Mouse (Mus musculus): Measurements from ENCODE around the gene Yaf2. TPM values are rescaled to one million over a fixed set of nuclear protein-coding genes. Genes with fewer than 3 reads are reported as not detected.

The Yaf2 gene
- polyA plus RNA-seq, 1 experiment from 2014 or later: 89.6 TPM

- no peak overlapping the region for H3K27ac ChIP-seq (replicated peaks in 1 of 2; ENCODE audit: control insufficient read depth in 1 of 2, insufficient read depth in 1 of 2, low read depth in 2 of 2, low read length in 2 of 2)
- H3K9ac ChIP-seq (ENCODE audit: low read length): no peak overlapping the region; the same call in 1 of the 2 replicates
- H3K9me3 ChIP-seq (ENCODE audit: control insufficient read depth, low read length): no peaks in the 10 kb centered on the region
- H3K36me3 ChIP-seq (ENCODE audit: control insufficient read depth, insufficient read depth, low read length): no peaks in the 10 kb centered on the region
- peak overlapping the region; percentile 84 for H3K4me2 ChIP-seq (ENCODE audit: low read length)
- no peaks in the 10 kb centered on the region for H3K27me3 ChIP-seq (ENCODE audit: control insufficient read depth, insufficient read depth, low read length)
- peaks cover 6 to 28% of the 10 kb centered on the region in 2 experiments; a peak in 3 of 4 replicates for H3K4me1 ChIP-seq (ENCODE audit: control insufficient read depth in 2 of 2, insufficient read depth in 2 of 2, low read length in 2 of 2)
- no peak overlapping the region for H3K4me3 ChIP-seq (ENCODE audit: control insufficient read depth in 1 of 2, insufficient read depth in 1 of 2, low read depth in 1 of 2, low read length in 2 of 2)
- no peak for ATAC-seq (ENCODE audit: insufficient number of reproducible peaks, insufficient read depth, low FRiP score, low read depth)
- 65% methylated on average over 9 of the region's 9 CpGs for WGBS
These were observed 63.8 kb downstream of the Yaf2 start for GRCm38 (mm10) chr15:93272948-93273347.

GRCm38 (mm10) chr15:93270289-93270855 lies 66.4 kb downstream of the Yaf2 start:
- H3K9ac ChIP-seq (ENCODE audit: low read length): no peak overlapping the region
- H3K27ac ChIP-seq (replicated peaks in 1 of 2; ENCODE audit: control insufficient read depth in 1 of 2, insufficient read depth in 1 of 2, low read depth in 2 of 2, low read length in 2 of 2): no peak overlapping the region
- H3K4me2 ChIP-seq (ENCODE audit: low read length): no peak overlapping the region
- ATAC-seq (ENCODE audit: insufficient number of reproducible peaks, insufficient read depth, low FRiP score, low read depth): no peak
- 74% methylated on average over 9 of the region's 9 CpGs for WGBS
- H3K4me1 ChIP-seq (ENCODE audit: control insufficient read depth in 2 of 2, insufficient read depth in 2 of 2, low read length in 2 of 2): peaks cover 6 to 17% of the 10 kb centered on the region in 2 experiments; a peak in 3 of 4 replicates
- H3K36me3 ChIP-seq (ENCODE audit: control insufficient read depth, insufficient read depth, low read length): no peaks in the 10 kb centered on the region
- H3K27me3 ChIP-seq (ENCODE audit: control insufficient read depth, insufficient read depth, low read length): no peaks in the 10 kb centered on the region
- no peak overlapping the region for H3K4me3 ChIP-seq (ENCODE audit: control insufficient read depth in 1 of 2, insufficient read depth in 1 of 2, low read depth in 1 of 2, low read length in 2 of 2)
- no peaks in the 10 kb centered on the region for H3K9me3 ChIP-seq (ENCODE audit: control insufficient read depth, low read length)

GRCm38 (mm10) chr15:93269572-93269971 lies 67.2 kb downstream of the Yaf2 start:
- H3K9me3 ChIP-seq (ENCODE audit: control insufficient read depth, low read length): no peaks in the 10 kb centered on the region
- H3K9ac ChIP-seq (ENCODE audit: low read length): no peak overlapping the region
- no peak overlapping the region for H3K4me2 ChIP-seq (ENCODE audit: low read length)
- peaks cover 6 to 17% of the 10 kb centered on the region in 2 experiments; a peak in 3 of 4 replicates for H3K4me1 ChIP-seq (ENCODE audit: control insufficient read depth in 2 of 2, insufficient read depth in 2 of 2, low read length in 2 of 2)
- H3K27me3 ChIP-seq (ENCODE audit: control insufficient read depth, insufficient read depth, low read length): no peaks in the 10 kb centered on the region
- H3K36me3 ChIP-seq (ENCODE audit: control insufficient read depth, insufficient read depth, low read length): no peaks in the 10 kb centered on the region
- no peak overlapping the region for H3K27ac ChIP-seq (replicated peaks in 1 of 2; ENCODE audit: control insufficient read depth in 1 of 2, insufficient read depth in 1 of 2, low read depth in 2 of 2, low read length in 2 of 2)
- no peak overlapping the region for H3K4me3 ChIP-seq (ENCODE audit: control insufficient read depth in 1 of 2, insufficient read depth in 1 of 2, low read depth in 1 of 2, low read length in 2 of 2)
- WGBS: 95% methylated on average over 7 of the region's 7 CpGs
- ATAC-seq (ENCODE audit: insufficient number of reproducible peaks, insufficient read depth, low FRiP score, low read depth): no peak

- Histone ChIP-seq H3K27ac (replicated peaks in 1 of 2; ENCODE audit: control insufficient read depth in 1 of 2, insufficient read depth in 1 of 2, low read depth in 2 of 2, low read length in 2 of 2) (no peak overlapping the region), H3K4me2 (ENCODE audit: low read length) (no peak overlapping the region), H3K36me3 (ENCODE audit: control insufficient read depth, insufficient read depth, low read length) (no peaks in the 10 kb centered on the region), H3K4me1 (ENCODE audit: control insufficient read depth in 2 of 2, insufficient read depth in 2 of 2, low read length in 2 of 2) (peaks cover 2 to 8% of the 10 kb centered on the region in 2 experiments; a peak in 2 of 4 replicates), H3K9me3 (ENCODE audit: control insufficient read depth, low read length) (no peaks in the 10 kb centered on the region), H3K27me3 (ENCODE audit: control insufficient read depth, insufficient read depth, low read length) (no peaks in the 10 kb centered on the region), H3K9ac (ENCODE audit: low read length) (no peak overlapping the region), H3K4me3 (ENCODE audit: control insufficient read depth in 1 of 2, insufficient read depth in 1 of 2, low read depth in 1 of 2, low read length in 2 of 2) (no peak overlapping the region)
- 100% methylated on average over 1 of the region's 1 CpGs for WGBS
- no peak for ATAC-seq (ENCODE audit: insufficient number of reproducible peaks, insufficient read depth, low FRiP score, low read depth)
These were observed 68.7 kb downstream of the Yaf2 start for GRCm38 (mm10) chr15:93268001-93268400.

- Histone ChIP-seq H3K27me3 (ENCODE audit: control insufficient read depth, insufficient read depth, low read length) (no peaks in the 10 kb centered on the region), H3K4me2 (ENCODE audit: low read length) (no peak overlapping the region), H3K4me3 (ENCODE audit: control insufficient read depth in 1 of 2, insufficient read depth in 1 of 2, low read depth in 1 of 2, low read length in 2 of 2) (no peak overlapping the region), H3K36me3 (ENCODE audit: control insufficient read depth, insufficient read depth, low read length) (no peaks in the 10 kb centered on the region), H3K9me3 (ENCODE audit: control insufficient read depth, low read length) (no peaks in the 10 kb centered on the region), H3K27ac (replicated peaks in 1 of 2; ENCODE audit: control insufficient read depth in 1 of 2, insufficient read depth in 1 of 2, low read depth in 2 of 2, low read length in 2 of 2) (no peak overlapping the region), H3K9ac (ENCODE audit: low read length) (no peak overlapping the region), H3K4me1 (ENCODE audit: control insufficient read depth in 2 of 2, insufficient read depth in 2 of 2, low read length in 2 of 2) (peaks cover 1 to 3% of the 10 kb centered on the region in 2 experiments; a peak in 1 of 4 replicates)
- WGBS: 80% methylated on average over 8 of the region's 8 CpGs
- no peak for ATAC-seq (ENCODE audit: insufficient number of reproducible peaks, insufficient read depth, low FRiP score, low read depth)
These were observed 69.3 kb downstream of the Yaf2 start for GRCm38 (mm10) chr15:93267479-93267878.

GRCm38 (mm10) chr15:93266361-93266760 lies 70.4 kb downstream of the Yaf2 start:
- H3K4me1 ChIP-seq (ENCODE audit: control insufficient read depth in 2 of 2, insufficient read depth in 2 of 2, low read length in 2 of 2): no peaks in the 10 kb centered on the region
- H3K9me3 ChIP-seq (ENCODE audit: control insufficient read depth, low read length): no peaks in the 10 kb centered on the region
- H3K36me3 ChIP-seq (ENCODE audit: control insufficient read depth, insufficient read depth, low read length): peaks cover 3% of the 10 kb centered on the region; the same call in 1 of the 2 replicates
- ATAC-seq (ENCODE audit: insufficient number of reproducible peaks, insufficient read depth, low FRiP score, low read depth): no peak
- no peak overlapping the region for H3K27ac ChIP-seq (replicated peaks in 1 of 2; ENCODE audit: control insufficient read depth in 1 of 2, insufficient read depth in 1 of 2, low read depth in 2 of 2, low read length in 2 of 2)
- no peaks in the 10 kb centered on the region for H3K27me3 ChIP-seq (ENCODE audit: control insufficient read depth, insufficient read depth, low read length)
- no peak overlapping the region for H3K4me3 ChIP-seq (ENCODE audit: control insufficient read depth in 1 of 2, insufficient read depth in 1 of 2, low read depth in 1 of 2, low read length in 2 of 2)
- H3K4me2 ChIP-seq (ENCODE audit: low read length): no peak overlapping the region
- WGBS: 77% methylated on average over 16 of the region's 16 CpGs
- H3K9ac ChIP-seq (ENCODE audit: low read length): no peak overlapping the region

- H3K4me1 ChIP-seq (ENCODE audit: control insufficient read depth in 2 of 2, insufficient read depth in 2 of 2, low read length in 2 of 2): no peaks in the 10 kb centered on the region
- no peaks in the 10 kb centered on the region for H3K9me3 ChIP-seq (ENCODE audit: control insufficient read depth, low read length)
- no peak for ATAC-seq (ENCODE audit: insufficient number of reproducible peaks, insufficient read depth, low FRiP score, low read depth)
- peaks cover 8% of the 10 kb centered on the region; the same call in 1 of the 2 replicates for H3K36me3 ChIP-seq (ENCODE audit: control insufficient read depth, insufficient read depth, low read length)
- H3K4me2 ChIP-seq (ENCODE audit: low read length): no peak overlapping the region
- H3K9ac ChIP-seq (ENCODE audit: low read length): no peak overlapping the region
- no peak overlapping the region for H3K4me3 ChIP-seq (ENCODE audit: control insufficient read depth in 1 of 2, insufficient read depth in 1 of 2, low read depth in 1 of 2, low read length in 2 of 2)
- 38% methylated on average over 2 of the region's 2 CpGs for WGBS
- no peaks in the 10 kb centered on the region for H3K27me3 ChIP-seq (ENCODE audit: control insufficient read depth, insufficient read depth, low read length)
- no peak overlapping the region for H3K27ac ChIP-seq (replicated peaks in 1 of 2; ENCODE audit: control insufficient read depth in 1 of 2, insufficient read depth in 1 of 2, low read depth in 2 of 2, low read length in 2 of 2)
These were observed 71.0 kb downstream of the Yaf2 start for GRCm38 (mm10) chr15:93265728-93266127.

GRCm38 (mm10) chr15:93265231-93265630 lies 71.5 kb downstream of the Yaf2 start:
- Histone ChIP-seq H3K27me3 (ENCODE audit: control insufficient read depth, insufficient read depth, low read length) (no peaks in the 10 kb centered on the region), H3K36me3 (ENCODE audit: control insufficient read depth, insufficient read depth, low read length) (peaks cover 8% of the 10 kb centered on the region; the same call in 1 of the 2 replicates), H3K4me1 (ENCODE audit: control insufficient read depth in 2 of 2, insufficient read depth in 2 of 2, low read length in 2 of 2) (no peaks in the 10 kb centered on the region), H3K9ac (ENCODE audit: low read length) (no peak overlapping the region), H3K9me3 (ENCODE audit: control insufficient read depth, low read length) (no peaks in the 10 kb centered on the region), H3K27ac (replicated peaks in 1 of 2; ENCODE audit: control insufficient read depth in 1 of 2, insufficient read depth in 1 of 2, low read depth in 2 of 2, low read length in 2 of 2) (no peak overlapping the region), H3K4me2 (ENCODE audit: low read length) (no peak overlapping the region), H3K4me3 (ENCODE audit: control insufficient read depth in 1 of 2, insufficient read depth in 1 of 2, low read depth in 1 of 2, low read length in 2 of 2) (no peak overlapping the region)
- no peak for ATAC-seq (ENCODE audit: insufficient number of reproducible peaks, insufficient read depth, low FRiP score, low read depth)
- WGBS: 76% methylated on average over 3 of the region's 3 CpGs

Measured in heart, embryonic 14.5 days (tissue).